Mouse (Mus musculus) embryo, embryonic 10.5 days (tissue): ENCODE data around the gene Rcan3.

Source experiments
- DNase-seq: peaks from one replicate; pipeline ENCODE4 v3.0.0-alpha.2; 2015; ENCODE audit warnings: low spot score

Gene Rcan3

GRCm38 (mm10) chr4:135413491-135413890 lies 20.2 kb downstream of the Rcan3 start:
- DNase-seq, result no peak

- DNase-seq, result peak; percentile 68
These were observed 22.0 kb downstream of the Rcan3 start for GRCm38 (mm10) chr4:135411633-135412032.

GRCm38 (mm10) chr4:135406180-135406579 lies 27.5 kb downstream of the Rcan3 start:
- no peak for DNase-seq

- no peak for DNase-seq
These were observed 28.7 kb downstream of the Rcan3 start for GRCm38 (mm10) chr4:135404916-135405315.

GRCm38 (mm10) chr4:135404048-135404447 lies 29.6 kb downstream of the Rcan3 start:
- no peak for DNase-seq

GRCm38 (mm10) chr4:135401881-135402280 lies 31.8 kb downstream of the Rcan3 start:
- no peak for DNase-seq

GRCm38 (mm10) chr4:135397991-135398390 lies 35.7 kb downstream of the Rcan3 start, which contains the start of gene Ncmap:
Gene Ncmap, minus strand, starts transcription at chr4:135398227.
- DNase-seq, result no peak

- peak; percentile 38 for DNase-seq
These were observed 36.1 kb downstream of the Rcan3 start for GRCm38 (mm10) chr4:135397551-135397950.

- DNase-seq, result no peak
These were observed 37.4 kb downstream of the Rcan3 start for GRCm38 (mm10) chr4:135396303-135396702.

- DNase-seq, result no peak
These were observed 38.3 kb downstream of the Rcan3 start for GRCm38 (mm10) chr4:135395375-135395774.

- no peak for DNase-seq
These were observed 39.0 kb downstream of the Rcan3 start for GRCm38 (mm10) chr4:135394666-135395065.

- DNase-seq, result no peak
These were observed 40.3 kb downstream of the Rcan3 start for GRCm38 (mm10) chr4:135393381-135393780.

GRCm38 (mm10) chr4:135392801-135393200 lies 40.9 kb downstream of the Rcan3 start:
- DNase-seq, result no peak

GRCm38 (mm10) chr4:135391014-135391413 lies 42.6 kb downstream of the Rcan3 start:
- no peak for DNase-seq

GRCm38 (mm10) chr4:135385614-135386013 lies 48.0 kb downstream of the Rcan3 start:
- no peak for DNase-seq

GRCm38 (mm10) chr4:135382316-135382715 lies 51.3 kb downstream of the Rcan3 start:
- DNase-seq, result peak; percentile 92

GRCm38 (mm10) chr4:135381355-135381754 lies 52.3 kb downstream of the Rcan3 start:
- DNase-seq, result peak; percentile 34

GRCm38 (mm10) chr4:135377241-135377640 lies 56.4 kb downstream of the Rcan3 start:
- DNase-seq, result no peak

GRCm38 (mm10) chr4:135375444-135375843 lies 58.2 kb downstream of the Rcan3 start:
- DNase-seq, result no peak

GRCm38 (mm10) chr4:135373299-135373698 lies 60.4 kb downstream of the Rcan3 start:
- DNase-seq, result no peak

- DNase-seq, result no peak
These were observed 63.3 kb downstream of the Rcan3 start for GRCm38 (mm10) chr4:135370372-135370771.

GRCm38 (mm10) chr4:135362828-135363227 lies 70.8 kb downstream of the Rcan3 start:
- no peak for DNase-seq
